Mouse (Mus musculus): Measurements from ENCODE around the gene Spon2.

Gene Spon2

DNA sequence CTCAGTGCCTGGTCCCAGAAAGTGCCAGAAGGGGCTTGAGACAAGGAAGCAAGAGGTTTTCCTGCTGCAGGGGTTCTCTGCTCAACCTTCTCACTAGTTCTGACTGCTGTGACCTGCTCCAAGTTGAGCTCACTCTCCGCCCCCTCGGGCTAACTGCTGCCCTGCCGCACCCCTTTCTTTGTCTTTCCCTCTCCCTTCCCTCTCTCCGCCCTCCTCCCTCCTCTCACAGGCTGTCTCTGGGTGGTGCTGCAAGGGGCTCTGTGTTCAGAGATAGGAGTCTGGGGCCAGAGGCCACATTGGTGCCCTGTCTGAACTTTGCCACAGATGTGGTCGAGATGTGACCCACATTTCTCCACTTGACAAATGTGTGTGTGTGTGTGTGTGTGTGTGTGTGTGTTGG, at the start of gene Spon2:
TSS of gene Spon2 (minus strand) at position 375 of the 400 bp plus-strand sequence.
- no peak for DNase-seq (ENCODE audit: low spot score)

DNA sequence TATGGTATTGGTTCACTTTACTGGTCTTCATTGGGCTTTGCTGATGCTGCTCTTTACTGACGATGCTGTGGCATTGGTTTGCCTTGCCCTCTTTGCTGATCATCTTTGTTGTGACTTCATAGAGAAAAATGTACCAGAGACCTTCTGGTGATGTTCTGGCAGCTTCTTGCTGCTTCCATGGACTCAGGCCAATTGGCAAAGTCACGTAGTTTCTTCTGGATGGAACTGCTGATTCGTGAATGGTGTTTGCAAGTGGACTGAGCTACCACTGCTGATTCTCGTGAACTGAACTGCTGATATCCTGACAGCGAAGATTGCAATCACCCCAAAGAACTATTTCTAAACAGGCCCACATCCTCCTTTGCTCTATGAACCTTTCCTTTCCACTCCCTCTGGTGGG, 36.2 kb upstream of the Spon2 start:
- DNase-seq (ENCODE audit: low spot score), result no peak

DNA sequence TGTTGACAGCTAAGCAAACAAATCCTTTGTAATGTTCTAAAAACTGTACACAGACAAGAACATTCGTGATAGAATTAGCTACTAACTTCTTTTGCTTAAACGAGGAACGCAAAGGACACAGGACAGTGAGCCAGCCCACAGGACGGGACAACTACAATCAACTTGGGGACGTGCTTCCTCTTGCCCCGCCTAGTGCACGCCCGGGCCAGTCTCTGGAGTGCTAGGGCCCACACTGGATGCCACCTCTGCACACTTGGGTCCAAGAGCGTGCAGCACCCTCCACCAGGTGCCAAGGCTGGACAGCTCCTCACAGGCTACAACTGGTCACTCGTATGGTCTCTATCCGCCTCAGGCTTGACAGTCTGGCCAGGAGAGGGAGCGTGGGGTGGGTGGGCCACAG, 29.9 kb upstream of the Spon2 start:
- no peak for DNase-seq (ENCODE audit: low spot score)

DNA sequence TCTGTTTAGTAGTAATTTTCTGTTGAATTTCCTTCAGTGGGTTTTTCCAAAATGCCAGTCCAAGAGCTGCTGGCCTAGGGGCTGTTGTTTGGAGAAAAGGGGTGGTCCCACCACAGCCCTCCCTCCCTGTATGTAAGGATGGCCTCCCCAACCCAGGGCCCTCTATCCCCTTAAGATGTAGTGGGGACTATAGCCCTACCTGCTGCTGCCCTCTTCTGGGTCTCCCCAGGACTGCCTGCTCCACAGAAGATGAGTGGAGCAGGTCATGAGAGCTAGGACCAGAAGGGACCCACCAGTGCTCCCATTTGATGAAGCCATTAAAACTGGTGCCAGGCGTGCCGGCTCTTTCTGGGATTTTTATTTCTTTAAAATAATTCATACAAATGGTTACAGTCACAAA, 29.1 kb upstream of the Spon2 start:
- DNase-seq (ENCODE audit: low spot score), result no peak

DNA sequence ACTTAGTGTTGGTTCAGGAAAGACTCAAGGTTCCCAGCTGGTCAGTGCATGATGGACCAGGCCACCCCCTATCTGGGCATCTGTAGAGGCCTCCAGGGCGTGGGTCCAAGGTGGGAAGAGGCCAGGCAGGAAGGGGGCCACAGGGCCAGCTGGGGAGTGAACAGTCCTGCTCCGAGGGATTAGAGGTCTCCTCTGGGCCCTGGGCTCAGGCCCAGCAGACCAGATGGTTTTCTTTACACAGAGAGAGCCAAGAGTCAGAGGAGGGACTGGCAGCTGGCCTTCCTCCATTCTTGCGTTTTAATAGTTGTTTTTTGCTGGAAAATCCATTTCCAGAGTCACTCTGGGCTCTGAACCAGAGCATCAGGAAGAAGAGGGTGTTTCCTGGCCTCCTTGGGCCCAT, 27.4 kb upstream of the Spon2 start:
- no peak for DNase-seq (ENCODE audit: low spot score)

DNA sequence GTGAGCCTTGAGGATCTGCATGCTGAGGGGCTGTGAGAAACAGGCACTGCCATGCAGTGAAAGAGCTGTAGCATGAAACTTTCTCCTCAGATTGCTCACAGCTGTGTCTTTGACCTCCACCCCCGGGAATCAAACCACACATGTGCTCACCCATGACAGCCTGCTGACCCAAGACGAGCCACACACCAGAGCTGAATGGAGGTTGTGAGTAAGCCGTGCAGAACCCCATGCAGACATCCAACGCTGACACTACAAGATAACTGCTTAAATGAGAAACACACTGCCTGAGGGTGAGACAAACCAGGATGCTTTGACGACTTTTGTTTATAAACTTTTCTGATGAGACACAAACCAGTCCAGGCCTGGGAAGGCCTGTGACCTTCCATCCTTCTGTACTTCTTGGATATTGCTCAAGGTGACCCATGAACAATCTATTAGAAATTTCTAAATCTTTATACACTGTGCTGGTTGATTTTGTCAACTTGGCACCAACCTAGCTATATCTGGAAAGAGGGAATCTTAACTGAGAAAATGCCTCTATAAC, 26.2 kb upstream of the Spon2 start:
- DNase-seq (ENCODE audit: low spot score), result no peak

DNA sequence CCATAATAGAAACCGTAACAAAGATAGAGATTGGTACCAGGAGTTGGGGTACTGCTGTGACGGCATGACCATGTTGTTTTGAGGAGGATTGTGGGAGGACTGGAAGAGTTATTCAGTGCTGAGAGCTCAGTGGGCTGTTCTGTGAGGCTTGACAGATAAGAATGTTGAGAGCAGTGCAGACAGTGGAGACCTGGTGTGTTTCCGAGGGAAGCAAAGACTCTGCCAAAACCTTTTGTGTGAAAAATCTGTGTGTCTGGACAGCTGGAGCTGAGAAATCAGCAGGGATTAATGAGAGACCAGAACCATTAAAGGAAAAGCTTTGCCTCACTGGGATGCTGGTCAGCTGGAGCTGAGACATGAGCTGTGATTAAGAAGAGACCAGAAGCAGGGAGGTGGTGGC, 21.7 kb upstream of the Spon2 start:
- DNase-seq (ENCODE audit: low spot score), result no peak

DNA sequence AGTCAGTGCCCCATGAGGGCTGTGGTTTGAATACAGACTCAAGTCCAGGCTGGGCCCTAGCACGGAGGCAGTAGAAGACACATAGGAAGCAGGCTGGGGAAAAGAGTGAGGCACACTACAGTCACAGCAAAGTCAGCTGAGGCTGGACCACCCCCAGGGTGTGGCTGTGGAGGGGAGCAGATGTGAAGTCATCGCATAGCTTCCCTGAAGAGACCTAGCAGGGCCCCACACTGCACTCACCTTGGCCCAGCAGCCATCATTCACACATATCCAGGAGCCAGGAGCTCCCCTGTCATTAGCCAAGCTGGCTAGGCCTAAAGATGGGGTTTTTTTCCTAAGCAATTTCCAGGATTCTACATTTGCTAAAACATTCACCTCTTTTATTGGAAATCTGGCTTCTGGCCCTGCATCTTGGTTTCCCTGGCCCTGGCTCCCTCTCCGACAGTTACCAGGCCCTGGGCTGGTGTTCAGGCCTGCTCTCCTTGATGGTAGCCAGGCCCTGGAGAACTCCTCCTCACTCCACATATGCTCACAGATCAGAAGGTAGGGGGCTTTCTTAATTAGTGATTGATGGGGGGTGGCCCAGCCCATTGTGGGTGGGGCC, 21.0 kb upstream of the Spon2 start:
- no peak for DNase-seq (ENCODE audit: low spot score)

DNA sequence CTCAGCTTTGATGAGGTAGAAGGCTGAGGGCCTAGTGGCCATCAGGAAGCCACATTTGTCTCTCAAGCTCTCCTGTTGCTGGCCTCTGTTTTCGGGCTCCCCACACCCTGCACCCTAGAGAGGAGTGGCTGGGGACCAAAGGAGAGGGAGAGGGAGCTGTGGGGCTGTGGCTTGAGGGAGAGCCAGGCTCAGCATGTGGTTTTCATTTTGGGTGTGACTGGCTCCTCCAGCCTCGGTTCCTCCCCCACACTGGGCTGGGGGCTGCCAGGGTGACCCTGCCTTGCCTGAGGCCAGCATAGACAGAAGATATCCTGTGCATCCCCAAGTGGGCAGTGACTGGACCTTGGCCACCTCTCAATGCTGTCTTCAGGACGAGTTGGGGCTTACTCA, 20.0 kb upstream of the Spon2 start:
- DNase-seq (ENCODE audit: low spot score), result no peak

DNA sequence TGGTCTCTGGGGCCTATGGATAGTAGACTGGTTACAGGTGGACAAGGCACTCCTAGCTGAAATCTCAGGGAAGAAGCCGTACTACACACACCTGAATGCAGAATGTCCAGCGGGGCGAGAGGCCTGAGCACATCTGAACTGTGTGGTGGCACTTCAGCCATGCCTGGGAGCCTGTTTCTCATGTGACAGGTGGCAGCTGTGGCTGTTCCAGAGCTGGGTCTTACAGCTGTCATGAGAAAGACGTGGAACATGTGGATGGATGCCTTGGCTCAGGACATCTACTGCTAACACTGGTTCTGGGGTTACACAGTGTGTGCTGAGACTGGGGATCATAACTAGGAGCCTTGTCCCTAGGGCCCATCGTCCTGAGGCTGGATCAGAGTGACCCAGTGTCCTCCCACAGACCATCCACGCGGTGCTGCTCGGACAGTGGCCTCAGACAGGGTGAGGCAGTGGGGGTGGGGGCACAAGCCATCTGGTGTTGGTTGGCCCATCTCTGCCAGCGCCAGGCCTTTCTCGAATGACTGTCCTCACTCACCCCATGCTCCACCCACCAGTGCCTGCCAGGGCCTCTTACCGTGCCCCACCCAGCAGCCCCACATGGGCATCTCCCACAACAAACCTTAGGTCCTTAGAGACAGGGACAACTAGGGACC, 19.5 kb upstream of the Spon2 start:
- no peak for DNase-seq (ENCODE audit: low spot score)

DNA sequence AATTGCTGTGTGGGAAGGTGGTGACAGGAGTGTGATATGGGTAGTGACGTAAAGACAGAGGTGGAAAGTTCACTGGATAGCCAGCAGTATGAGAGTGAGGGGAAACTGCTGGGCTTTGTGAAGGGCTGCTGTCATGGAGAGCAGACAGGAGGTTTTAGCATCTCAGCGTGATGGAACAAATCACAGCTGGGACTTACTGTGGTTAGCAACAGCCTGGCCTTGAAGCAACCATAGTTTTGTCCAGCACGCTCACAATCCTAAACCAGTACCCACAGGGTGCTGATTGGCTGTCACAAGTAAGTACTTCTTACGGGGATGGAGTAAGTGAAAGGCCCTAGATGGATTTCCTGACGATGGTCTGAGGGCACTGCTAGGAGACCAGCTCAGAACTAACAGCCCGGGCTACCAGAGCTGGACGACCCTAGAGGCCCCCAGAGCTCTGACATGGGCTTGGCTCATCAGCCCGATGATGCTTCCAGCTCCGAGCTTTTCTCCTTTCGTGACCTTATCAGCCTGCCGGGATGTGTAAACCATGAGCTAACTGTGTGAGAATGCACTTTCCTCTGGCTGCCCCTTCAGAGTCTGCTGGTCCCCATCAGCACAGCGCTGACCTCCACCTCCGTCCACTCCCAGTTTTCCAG, 16.3 kb upstream of the Spon2 start:
- DNase-seq (ENCODE audit: low spot score), result no peak

DNA sequence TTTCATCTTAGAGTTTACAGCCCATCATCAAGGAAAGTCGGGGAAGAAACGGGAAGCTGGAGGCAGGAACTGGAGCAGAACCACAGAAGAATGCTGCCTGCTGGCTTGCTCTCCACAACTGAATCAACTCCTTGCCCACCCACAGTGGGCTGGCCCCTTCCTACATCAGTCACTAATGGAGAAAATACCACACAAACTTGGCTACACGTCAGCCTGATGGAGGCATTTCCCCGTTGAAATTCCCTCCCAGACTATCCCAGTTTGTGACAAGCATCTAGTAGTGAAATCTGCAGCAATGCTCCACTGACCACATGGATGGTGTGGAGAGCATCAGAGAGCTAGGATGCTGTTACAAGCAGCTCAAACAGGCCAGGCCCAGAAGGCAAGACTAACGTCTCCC, 14.5 kb upstream of the Spon2 start:
- DNase-seq (ENCODE audit: low spot score), result no peak

DNA sequence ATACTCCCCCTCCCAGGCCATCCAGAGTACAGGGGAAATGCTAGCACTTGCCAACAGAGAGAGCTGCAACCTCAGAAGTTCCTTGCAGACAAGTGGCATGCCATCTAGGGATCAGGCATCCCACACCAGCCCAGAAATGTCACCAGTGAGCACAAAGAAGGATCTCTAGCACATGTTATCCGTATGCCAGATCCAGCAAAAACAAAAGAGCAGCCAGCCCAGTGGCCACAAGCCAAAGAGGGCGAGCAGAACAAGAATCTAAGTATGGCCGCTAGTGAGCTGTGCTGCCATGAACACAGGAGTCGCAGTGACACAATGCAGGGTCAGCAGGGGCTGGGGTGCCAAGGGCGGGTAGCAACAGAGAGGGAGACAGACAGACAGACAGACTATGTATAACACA, 12.0 kb upstream of the Spon2 start:
- DNase-seq (ENCODE audit: low spot score), result no peak

DNA sequence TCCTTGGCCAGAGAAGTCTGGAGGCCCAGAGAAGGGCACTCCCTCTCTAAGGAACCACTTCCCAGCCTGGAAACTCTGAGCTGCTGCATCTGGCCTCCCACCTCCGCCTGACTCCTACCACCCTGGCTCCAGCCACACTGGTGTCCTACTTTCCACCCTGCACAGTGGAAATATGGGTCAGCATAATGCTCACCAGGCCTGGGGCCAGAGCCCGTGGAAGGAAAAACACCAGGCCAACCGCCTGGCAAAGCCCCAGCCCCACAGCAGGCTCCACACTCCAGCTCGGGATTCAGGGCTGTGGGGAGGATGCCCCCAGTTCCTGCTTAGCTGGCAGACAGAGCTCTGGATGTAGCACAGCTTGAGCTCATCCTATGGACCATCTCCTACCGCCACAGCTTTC, 10.2 kb upstream of the Spon2 start:
- no peak for DNase-seq (ENCODE audit: low spot score)

DNA sequence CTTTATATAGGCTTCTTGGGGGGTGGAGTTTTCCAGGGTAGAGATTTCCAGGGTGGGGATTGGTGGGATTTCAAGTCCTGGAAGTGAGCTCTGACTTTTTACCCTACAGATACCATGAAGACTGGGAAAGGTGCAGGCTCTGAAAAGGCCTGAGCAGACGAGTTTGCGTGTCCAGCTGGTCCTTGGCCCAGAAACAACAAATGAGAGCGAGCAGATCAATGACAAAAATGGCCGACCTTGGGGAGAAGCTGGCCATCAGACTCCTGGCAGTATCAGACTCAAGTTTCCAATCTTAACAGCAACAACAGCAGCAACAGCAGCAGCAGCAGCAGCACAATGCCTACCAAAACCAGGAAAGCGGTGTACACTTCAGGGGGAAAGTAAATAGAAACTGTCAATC, 7.4 kb upstream of the Spon2 start:
- DNase-seq (ENCODE audit: low spot score), result no peak

DNA sequence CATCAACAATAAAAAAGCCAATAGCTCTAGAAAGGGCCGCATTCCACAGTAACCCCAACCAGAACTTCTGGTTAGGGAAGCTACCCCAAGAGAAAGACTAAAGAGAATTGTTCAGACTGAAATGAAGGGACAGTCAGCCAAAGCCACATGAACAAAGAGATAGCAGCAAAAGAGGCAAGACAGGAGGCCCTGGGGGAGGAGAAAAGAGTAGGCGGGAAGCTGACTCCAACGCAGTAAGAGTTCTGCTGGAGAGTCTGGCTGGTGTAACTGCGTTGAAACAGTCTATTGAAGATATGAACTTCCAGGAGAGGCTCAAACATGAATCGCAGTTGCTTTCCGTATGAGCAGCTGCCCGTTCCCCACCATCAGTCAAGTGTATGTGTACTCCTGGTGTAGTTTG, 6.2 kb upstream of the Spon2 start:
- DNase-seq (ENCODE audit: low spot score), result no peak

DNA sequence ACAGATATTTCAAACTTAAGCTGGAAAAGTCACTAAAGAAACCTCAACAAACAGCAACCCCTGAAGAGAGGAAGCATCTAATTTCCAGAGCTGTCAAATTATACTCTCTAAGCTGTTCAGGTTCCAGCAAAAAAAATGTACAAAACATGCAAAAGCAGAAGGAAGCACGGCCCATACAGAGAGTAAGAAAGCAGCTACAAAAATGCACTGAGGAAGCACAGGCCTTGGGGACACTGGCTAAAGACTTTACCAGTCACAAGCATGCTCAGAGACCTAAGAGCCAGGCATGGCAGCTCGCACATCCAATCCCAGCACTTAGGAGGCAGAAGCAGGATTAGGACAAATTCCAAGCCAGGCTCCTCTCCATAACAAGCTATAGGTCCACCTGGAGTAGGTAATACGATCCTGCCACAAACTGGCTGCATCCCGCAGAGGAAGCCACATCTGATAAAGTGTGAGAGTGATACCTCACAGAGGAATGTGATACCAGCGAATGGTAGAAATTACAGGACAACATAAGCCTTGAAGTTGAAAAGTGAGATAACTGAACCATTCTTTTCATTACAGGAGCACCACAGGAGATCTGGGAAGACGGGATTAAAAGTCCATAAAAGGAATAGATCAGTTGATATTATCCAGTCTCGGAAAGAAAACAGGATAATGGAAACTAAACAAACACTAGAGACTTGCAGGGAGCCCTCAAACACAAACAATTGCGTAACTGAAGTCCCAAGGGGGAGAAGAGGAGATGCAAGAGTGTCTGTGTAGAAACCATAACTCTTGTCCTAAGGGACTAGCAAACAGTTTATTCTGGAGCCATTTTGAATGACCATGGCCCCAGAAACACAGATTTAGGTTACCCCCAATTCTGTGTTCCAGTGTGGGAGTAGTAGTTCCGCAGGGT, 4.8 kb upstream of the Spon2 start:
- DNase-seq (ENCODE audit: low spot score), result no peak

DNA sequence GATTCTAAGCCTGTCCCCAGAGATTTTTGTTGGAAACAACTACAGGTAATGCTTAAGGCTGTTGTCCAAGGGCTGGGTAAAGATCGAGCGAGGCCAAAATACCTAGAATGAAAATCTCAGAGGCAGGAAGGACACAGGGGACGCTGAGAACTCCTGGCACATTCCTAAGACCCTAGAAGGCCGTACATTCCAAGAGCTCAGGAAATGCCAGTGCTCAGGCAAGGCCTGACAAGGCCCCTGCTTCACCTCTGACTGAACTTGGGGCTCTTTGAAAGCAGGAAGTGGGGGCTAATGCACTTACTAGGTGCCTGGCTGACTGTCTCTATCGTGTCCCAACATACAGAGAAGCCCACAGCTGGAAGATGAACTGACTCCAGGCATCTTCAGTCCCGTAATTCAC, 4.1 kb upstream of the Spon2 start:
- DNase-seq (ENCODE audit: low spot score), result no peak

DNA sequence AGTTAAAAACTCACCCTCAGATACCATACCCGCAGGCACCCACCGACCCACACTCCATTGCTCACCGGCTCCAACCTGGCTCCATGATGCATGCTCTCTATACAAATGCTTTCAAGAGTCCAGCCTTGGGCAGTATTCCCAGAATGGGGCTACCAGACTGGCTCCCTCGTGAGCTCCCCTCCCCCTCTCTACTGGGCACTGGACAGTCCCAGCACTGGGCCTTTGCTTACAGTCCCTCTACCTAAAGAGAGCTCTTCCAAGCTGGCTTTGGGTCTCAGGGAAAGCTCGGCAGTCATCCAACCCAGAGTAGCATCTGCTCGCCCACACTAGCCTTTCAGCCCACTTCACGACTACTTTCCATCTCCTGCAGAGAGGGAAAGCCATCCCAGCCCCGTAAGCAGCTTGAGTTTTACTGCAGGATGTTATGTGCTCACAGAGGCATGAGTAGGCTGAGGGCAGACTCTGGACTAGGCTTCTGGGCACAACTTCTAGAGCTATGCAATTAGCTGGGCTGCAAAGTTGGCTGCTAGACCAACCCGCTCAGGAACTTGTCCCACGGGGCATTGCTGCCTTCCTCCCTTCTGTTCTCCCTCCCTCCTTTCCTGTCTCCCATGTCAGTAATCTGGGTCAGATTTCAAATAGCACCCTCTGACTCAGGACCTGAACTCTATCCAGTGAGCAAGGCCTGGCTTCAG, 2.2 kb upstream of the Spon2 start:
- DNase-seq (ENCODE audit: low spot score), result no peak

DNA sequence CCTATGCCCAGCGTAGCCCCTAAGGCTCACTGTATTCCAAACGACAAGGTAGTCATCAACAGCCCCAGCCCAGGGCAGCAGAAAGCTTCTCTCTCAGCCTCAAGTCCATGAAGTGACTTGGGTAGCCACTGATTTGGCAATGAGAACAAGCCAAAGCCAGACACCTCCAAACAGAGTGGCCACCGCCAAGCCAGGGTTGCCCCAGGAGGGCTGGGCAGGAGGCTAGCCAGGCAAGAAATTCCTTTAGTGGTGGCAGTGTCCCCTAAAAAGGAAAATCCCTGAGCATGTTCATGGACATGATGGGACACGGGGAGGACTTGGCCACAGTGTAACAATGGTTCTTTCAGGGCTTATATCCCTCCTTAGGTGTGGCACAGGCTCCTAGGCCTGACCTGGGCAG, 1.6 kb upstream of the Spon2 start:
- DNase-seq (ENCODE audit: low spot score), result no peak

DNA sequence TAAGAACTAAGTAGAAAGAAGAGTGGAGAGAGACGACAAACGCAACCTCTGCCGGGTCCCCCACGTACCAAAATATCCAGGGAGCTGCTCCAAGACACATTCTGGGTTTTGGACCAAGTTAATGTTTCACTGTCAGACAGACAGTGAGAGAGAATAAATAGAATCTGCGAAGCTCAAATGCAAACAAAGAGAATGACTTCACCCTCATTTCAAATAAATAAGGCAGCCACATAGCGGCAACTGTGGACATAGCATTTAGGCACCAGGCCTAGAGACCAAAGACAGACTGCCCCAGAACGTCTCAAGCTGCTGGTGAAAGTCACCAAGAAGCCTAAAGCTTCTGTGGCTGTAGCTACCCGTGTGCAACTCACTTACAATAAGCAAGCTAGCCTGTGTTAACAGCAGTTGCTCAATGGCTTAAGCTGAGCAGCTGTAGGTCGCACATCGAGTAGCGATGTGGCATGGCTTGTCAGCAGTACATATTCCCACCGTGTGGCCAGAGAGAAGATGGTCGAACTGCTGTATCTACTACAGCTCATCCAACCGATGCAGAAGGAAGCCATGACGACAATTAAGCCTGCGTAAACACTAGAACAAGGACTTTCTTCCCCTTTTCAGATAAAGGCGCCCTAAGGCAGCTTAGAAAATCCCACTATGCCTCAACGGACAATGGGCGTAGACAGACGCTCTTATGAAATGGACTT, 643 bp upstream of the Spon2 start:
- DNase-seq (ENCODE audit: low spot score), result no peak

All from urinary bladder, postnatal 10 days (tissue).